Mouse (Mus musculus) E14TG2a.4 (cell line): ENCODE results near the gene Tcte2.

ENCODE experiments used
- CTCF ChIP-seq: conservative IDR thresholded peaks from 2 replicates; pipeline ENCODE4 v1.5.1; 2014; ENCODE audit warnings: low read length
- NANOG ChIP-seq: IDR thresholded peaks from 2 replicates; pipeline ENCODE4 v1.6.1; 2014; ENCODE audit warnings: borderline replicate concordance, low read length, mixed read lengths

GRCm38 (mm10) chr17:13769256-13769655, 7.6 kb upstream of the Tcte2 start:
- TF ChIP-seq CTCF (peak; percentile 43), NANOG (no peak)
